Mouse (Mus musculus): ENCODE data around the gene Ctnnbip1. TPM values are rescaled to one million over a fixed set of nuclear protein-coding genes. Genes with fewer than 3 reads are reported as not detected.

Ctnnbip1 gene
- total and polyA plus RNA-seq, 2 experiments = 4.9 to 9.7 TPM

GRCm38 (mm10) chr4:149506904-149507303 lies 11.1 kb upstream of the Ctnnbip1 start:
- no peak for DNase-seq (ENCODE audit: extremely low read depth, low read depth, low spot score)
- no peaks in the 10 kb centered on the region for H3K79me2 ChIP-seq (ENCODE audit: control insufficient read depth, insufficient read depth, low read length)
- no peaks in the 10 kb centered on the region for H3K27me3 ChIP-seq (ENCODE audit: control insufficient read depth, insufficient read depth, low read length)
- H3K9ac ChIP-seq (ENCODE audit: low read depth, low read length) = no peak overlapping the region
- H3K4me3 ChIP-seq (ENCODE audit: insufficient read depth, low read depth, low read length) = no peak overlapping the region
- H3K27ac ChIP-seq (replicated peaks; ENCODE audit: insufficient read depth, low read depth, low read length) = no peak overlapping the region
- H3K4me1 ChIP-seq (ENCODE audit: control insufficient read depth, insufficient read depth, low read length) = peaks cover 4% of the 10 kb centered on the region; the same call in 1 of the 2 replicates
- 80% methylated on average over 3 of the region's 3 CpGs for WGBS
- no peak for TF ChIP-seq CTCF (IDR thresholded peaks at IDR 0.05; ENCODE audit: low read depth, low read length)
- TF ChIP-seq POLR2A (IDR thresholded peaks at IDR 0.05; ENCODE audit: extremely low read depth, insufficient read depth, low read length) = no peak
- no peaks in the 10 kb centered on the region for H3K36me3 ChIP-seq (ENCODE audit: control insufficient read depth, insufficient read depth, low read length)

- Histone ChIP-seq H3K27me3 (ENCODE audit: control insufficient read depth, insufficient read depth, low read length) (no peaks in the 10 kb centered on the region), H3K4me3 (ENCODE audit: insufficient read depth, low read depth, low read length) (no peak overlapping the region), H3K27ac (replicated peaks; ENCODE audit: insufficient read depth, low read depth, low read length) (no peak overlapping the region), H3K79me2 (ENCODE audit: control insufficient read depth, insufficient read depth, low read length) (no peaks in the 10 kb centered on the region), H3K9ac (ENCODE audit: low read depth, low read length) (no peak overlapping the region), H3K36me3 (ENCODE audit: control insufficient read depth, insufficient read depth, low read length) (no peaks in the 10 kb centered on the region), H3K4me1 (ENCODE audit: control insufficient read depth, insufficient read depth, low read length) (peaks cover 4% of the 10 kb centered on the region; the same call in 1 of the 2 replicates)
- DNase-seq (ENCODE audit: extremely low read depth, low read depth, low spot score) = peak; percentile 83
- no peak for TF ChIP-seq CTCF (IDR thresholded peaks at IDR 0.05; ENCODE audit: low read depth, low read length)
- 22% methylated on average over 6 of the region's 6 CpGs for WGBS
Measured at GRCm38 (mm10) chr4:149511221-149511646, 6.8 kb upstream of the Ctnnbip1 start.

GRCm38 (mm10) chr4:149512072-149512471 lies 6.0 kb upstream of the Ctnnbip1 start:
- Histone ChIP-seq H3K27ac (replicated peaks; ENCODE audit: insufficient read depth, low read depth, low read length) (no peak overlapping the region), H3K27me3 (ENCODE audit: control insufficient read depth, insufficient read depth, low read length) (no peaks in the 10 kb centered on the region), H3K9ac (ENCODE audit: low read depth, low read length) (no peak overlapping the region), H3K79me2 (ENCODE audit: control insufficient read depth, insufficient read depth, low read length) (no peaks in the 10 kb centered on the region), H3K36me3 (ENCODE audit: control insufficient read depth, insufficient read depth, low read length) (no peaks in the 10 kb centered on the region), H3K4me1 (ENCODE audit: control insufficient read depth, insufficient read depth, low read length) (peaks cover 4% of the 10 kb centered on the region; the same call in 1 of the 2 replicates), H3K4me3 (ENCODE audit: insufficient read depth, low read depth, low read length) (no peak overlapping the region)
- TF ChIP-seq CTCF (IDR thresholded peaks at IDR 0.05; ENCODE audit: low read depth, low read length) (no peak), POLR2A (IDR thresholded peaks at IDR 0.05; ENCODE audit: extremely low read depth, insufficient read depth, low read length) (no peak)
- WGBS = 91% methylated on average over 7 of the region's 7 CpGs
- DNase-seq (ENCODE audit: extremely low read depth, low read depth, low spot score) = no peak

GRCm38 (mm10) chr4:149515706-149516105 lies 2.3 kb upstream of the Ctnnbip1 start:
- no peak overlapping the region for H3K27ac ChIP-seq (replicated peaks; ENCODE audit: insufficient read depth, low read depth, low read length)
- WGBS = 90% methylated on average over 5 of the region's 5 CpGs
- no peak for DNase-seq (ENCODE audit: extremely low read depth, low read depth, low spot score)
- TF ChIP-seq POLR2A (IDR thresholded peaks at IDR 0.05; ENCODE audit: extremely low read depth, insufficient read depth, low read length) (no peak), CTCF (IDR thresholded peaks at IDR 0.05; ENCODE audit: low read depth, low read length) (no peak)
- H3K36me3 ChIP-seq (ENCODE audit: control insufficient read depth, insufficient read depth, low read length) = no peaks in the 10 kb centered on the region
- H3K4me3 ChIP-seq (ENCODE audit: insufficient read depth, low read depth, low read length) = no peak overlapping the region
- H3K27me3 ChIP-seq (ENCODE audit: control insufficient read depth, insufficient read depth, low read length) = no peaks in the 10 kb centered on the region
- peaks cover 12% of the 10 kb centered on the region for H3K4me1 ChIP-seq (ENCODE audit: control insufficient read depth, insufficient read depth, low read length)
- no peak overlapping the region for H3K9ac ChIP-seq (ENCODE audit: low read depth, low read length)
- no peaks in the 10 kb centered on the region for H3K79me2 ChIP-seq (ENCODE audit: control insufficient read depth, insufficient read depth, low read length)

GRCm38 (mm10) chr4:149518351-149519220 lies 550 bp downstream of the Ctnnbip1 start:
- H3K79me2 ChIP-seq (ENCODE audit: control insufficient read depth, insufficient read depth, low read length) = no peaks in the 10 kb centered on the region; the same call in 1 of the 2 replicates
- H3K27ac ChIP-seq (replicated peaks; ENCODE audit: insufficient read depth, low read depth, low read length) = no peak overlapping the region
- no peaks in the 10 kb centered on the region for H3K36me3 ChIP-seq (ENCODE audit: control insufficient read depth, insufficient read depth, low read length)
- H3K4me3 ChIP-seq (ENCODE audit: insufficient read depth, low read depth, low read length) = peak overlapping the region; percentile 49
- H3K4me1 ChIP-seq (ENCODE audit: control insufficient read depth, insufficient read depth, low read length) = peaks cover 7% of the 10 kb centered on the region
- 11% methylated on average over 50 of the region's 52 CpGs for WGBS
- H3K27me3 ChIP-seq (ENCODE audit: control insufficient read depth, insufficient read depth, low read length) = no peaks in the 10 kb centered on the region
- peak overlapping the region; percentile 73 for H3K9ac ChIP-seq (ENCODE audit: low read depth, low read length)
- peak; percentile 19 for DNase-seq (ENCODE audit: extremely low read depth, low read depth, low spot score)
- TF ChIP-seq CTCF (IDR thresholded peaks at IDR 0.05; ENCODE audit: low read depth, low read length) (no peak), POLR2A (IDR thresholded peaks at IDR 0.05; ENCODE audit: extremely low read depth, insufficient read depth, low read length) (no peak)

- 35% methylated on average over 10 of the region's 10 CpGs for WGBS
- Histone ChIP-seq H3K9ac (ENCODE audit: low read depth, low read length) (no peak overlapping the region), H3K4me3 (ENCODE audit: insufficient read depth, low read depth, low read length) (no peak overlapping the region), H3K79me2 (ENCODE audit: control insufficient read depth, insufficient read depth, low read length) (no peaks in the 10 kb centered on the region; the same call in 1 of the 2 replicates), H3K27me3 (ENCODE audit: control insufficient read depth, insufficient read depth, low read length) (no peaks in the 10 kb centered on the region), H3K4me1 (ENCODE audit: control insufficient read depth, insufficient read depth, low read length) (peaks cover 7% of the 10 kb centered on the region), H3K27ac (replicated peaks; ENCODE audit: insufficient read depth, low read depth, low read length) (peak overlapping the region; percentile 30), H3K36me3 (ENCODE audit: control insufficient read depth, insufficient read depth, low read length) (no peaks in the 10 kb centered on the region)
- no peak for TF ChIP-seq CTCF (IDR thresholded peaks at IDR 0.05; ENCODE audit: low read depth, low read length)
- no peak for TF ChIP-seq POLR2A (IDR thresholded peaks at IDR 0.05; ENCODE audit: extremely low read depth, insufficient read depth, low read length)
- DNase-seq (ENCODE audit: extremely low read depth, low read depth, low spot score) = peak; percentile 77
Measured at GRCm38 (mm10) chr4:149521258-149521657, 3.2 kb downstream of the Ctnnbip1 start.

Measured in liver, adult 2 months (tissue).